Mouse (Mus musculus) ES-E14 (cell line): ENCODE results near the gene Hadhb. TPM values are rescaled to one million over a fixed set of nuclear protein-coding genes. Genes with fewer than 3 reads are reported as not detected.

Source experiments
- DNase-seq: peaks from one replicate; pipeline ENCODE4 v3.0.0-alpha.2; 2013; ENCODE audit warnings: low read depth, low spot score
- H3K27ac ChIP-seq: 2 replicates; pipeline ENCODE4 v1.5.1; 2012; ENCODE audit warnings: low read depth, mild to moderate bottlenecking, low read length, moderate library complexity, mixed read lengths; ENCODE audit not compliant: poor library complexity, insufficient read depth, severe bottlenecking
- H3K36me3 ChIP-seq: 2 replicates; pipeline ENCODE4 v1.6.1; 2012; ENCODE audit warnings: mild to moderate bottlenecking, low read length, moderate library complexity, mixed read lengths; ENCODE audit not compliant: control insufficient read depth, poor library complexity, insufficient read depth, severe bottlenecking
- H3K4me1 ChIP-seq, 2 experiments: fragments of 150-350 bp in 1 of 2; sonication (generic) in 1 of 2; 2 replicates each; pipeline ENCODE4 v1.6.1; 2012; ENCODE audit warnings: low read length in 2 of 2, mild to moderate bottlenecking in 1 of 2, mixed read lengths in 1 of 2; ENCODE audit not compliant: control insufficient read depth in 2 of 2, insufficient read depth in 2 of 2, poor library complexity in 1 of 2
- H3K4me3 ChIP-seq, 2 experiments: fragments of 150-350 bp in 1 of 2; sonication (generic) in 1 of 2; 2 replicates each; pipeline ENCODE4 v1.5.1; 2012; ENCODE audit warnings: low read length in 2 of 2, low read depth in 1 of 2, mild to moderate bottlenecking in 1 of 2, mixed read lengths in 1 of 2; ENCODE audit not compliant: insufficient read depth in 1 of 2, poor library complexity in 1 of 2, severe bottlenecking in 1 of 2
- H3K9ac ChIP-seq: 2 replicates; pipeline ENCODE4 v1.6.1; 2012; ENCODE audit warnings: low read depth, mild to moderate bottlenecking, low read length, mixed read lengths; ENCODE audit not compliant: poor library complexity, insufficient read depth, severe bottlenecking
- H3K9me3 ChIP-seq: fragments of 150-350 bp; sonication (generic); 2 replicates; pipeline ENCODE4 v1.6.1; 2012; ENCODE audit warnings: low read depth, mild to moderate bottlenecking, low read length; ENCODE audit not compliant: control insufficient read depth, insufficient read depth
- CHD2 ChIP-seq: IDR thresholded peaks from 2 replicates; pipeline ENCODE4 v1.6.1; 2014; ENCODE audit warnings: mild to moderate bottlenecking, low read depth, low read length, inconsistent platforms
- HCFC1 ChIP-seq: IDR thresholded peaks from 2 replicates; pipeline ENCODE4 v1.6.1; 2012; ENCODE audit warnings: low read length, inconsistent platforms, borderline replicate concordance; ENCODE audit not compliant: insufficient read depth
- MAFK ChIP-seq: IDR thresholded peaks from 2 replicates; pipeline ENCODE4 v1.6.1; 2014; ENCODE audit warnings: mild to moderate bottlenecking, low read depth, low read length, inconsistent platforms; ENCODE audit not compliant: insufficient read depth
- ZC3H11A ChIP-seq: IDR thresholded peaks from 2 replicates; pipeline ENCODE4 v1.6.1; 2012; ENCODE audit warnings: low read depth, mild to moderate bottlenecking, inconsistent platforms, low read length, borderline replicate concordance
- ZNF384 ChIP-seq: IDR thresholded peaks from 2 replicates; pipeline ENCODE4 v1.6.1; 2012; ENCODE audit warnings: low read depth, low read length, inconsistent platforms
- in situ Hi-C, 2 experiments: fragments of 600-800 bp; cut with MboI; formaldehyde crosslinking; loops; one replicate each; pipeline ENCODE4 v1.15.1; 2025; ENCODE audit warnings: low sequenced_read_pairs in 2 of 2, inconsistent platforms in 1 of 2; ENCODE audit not compliant: unreplicated experiment in 2 of 2
- total RNA-seq: library from RNA; depleted of rRNA; stranded (reverse); fragments of 300-350 nt; gene quantifications from 2 replicates; pipeline ENCODE4 v1.2.3, GENCODE M21; 2012; rRNA removed

Hadhb gene
- total RNA-seq, result 103 and 110 TPM in 2 replicates

DNA sequence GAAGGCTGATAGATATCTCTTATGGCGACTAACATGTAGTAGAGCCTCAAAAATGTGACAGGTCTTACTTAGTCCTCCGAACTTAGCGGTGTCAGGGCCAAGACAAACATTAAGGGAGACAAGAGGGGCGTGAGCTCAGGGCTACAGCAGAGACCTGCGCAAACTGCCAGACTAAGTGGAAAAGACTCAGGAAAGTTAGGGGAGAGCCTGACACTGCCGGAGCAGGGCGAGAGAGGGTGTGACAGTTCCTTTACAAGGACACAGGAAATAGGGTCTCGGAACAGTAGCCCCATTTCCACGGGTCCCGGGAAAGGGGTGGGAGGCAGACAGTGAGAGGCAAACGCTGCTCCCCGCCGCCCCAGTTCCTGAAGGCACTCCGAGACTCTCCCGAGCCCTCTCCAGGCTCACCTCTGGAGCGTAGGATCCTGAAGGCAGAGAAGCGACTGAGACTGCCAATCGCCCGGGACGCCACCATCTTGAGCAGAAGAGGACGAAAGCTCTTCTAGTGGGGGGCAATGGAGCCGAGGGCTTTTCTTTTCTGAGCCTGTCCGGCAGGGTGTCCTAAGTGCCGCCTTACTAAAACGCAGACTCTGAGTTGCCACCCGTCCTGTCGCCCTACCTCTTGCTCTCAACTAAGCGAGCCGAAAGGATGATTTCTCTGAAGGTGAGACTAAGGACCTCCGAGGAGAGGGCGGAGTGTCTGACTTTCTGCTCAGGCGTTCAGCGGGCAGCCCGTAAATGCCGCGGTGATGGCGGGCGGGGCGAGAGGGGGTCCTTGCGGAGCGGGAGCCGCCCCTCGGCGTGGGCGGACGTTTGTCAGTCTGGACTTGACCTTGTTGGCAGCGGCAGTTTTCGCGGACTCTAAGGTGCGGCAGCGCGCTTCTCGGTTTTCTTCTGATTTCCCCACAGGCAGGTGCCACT is at the start of gene Hadhb, which contains the start of gene Hadha:
TSS of gene Hadhb (plus strand) at position 775 of the 921 bp plus-strand sequence.
TSS of gene Hadha (minus strand) at position 689 of the 921 bp plus-strand sequence.
- in situ Hi-C loops, result no loop called here
- peak within 1 kb of the TSS; percentile 86 for H3K9ac ChIP-seq
- H3K9me3 ChIP-seq, result no peaks in the 10 kb centered on the region
- no peaks in the 10 kb centered on the region for H3K36me3 ChIP-seq
- TF ChIP-seq CHD2, result no peak
- peak; percentile 67; the same call in 1 of the 2 replicates for TF ChIP-seq HCFC1
- peak within 1 kb of the TSS; percentile 70 to 94 for H3K4me3 ChIP-seq
- DNase-seq, result peak; percentile 81
- H3K27ac ChIP-seq, result peak within 1 kb of the TSS; percentile 80; the same call in 1 of the 2 replicates
- peaks cover 0 to 2% of the 10 kb centered on the region in 2 experiments; a peak in 2 of 4 replicates for H3K4me1 ChIP-seq

DNA sequence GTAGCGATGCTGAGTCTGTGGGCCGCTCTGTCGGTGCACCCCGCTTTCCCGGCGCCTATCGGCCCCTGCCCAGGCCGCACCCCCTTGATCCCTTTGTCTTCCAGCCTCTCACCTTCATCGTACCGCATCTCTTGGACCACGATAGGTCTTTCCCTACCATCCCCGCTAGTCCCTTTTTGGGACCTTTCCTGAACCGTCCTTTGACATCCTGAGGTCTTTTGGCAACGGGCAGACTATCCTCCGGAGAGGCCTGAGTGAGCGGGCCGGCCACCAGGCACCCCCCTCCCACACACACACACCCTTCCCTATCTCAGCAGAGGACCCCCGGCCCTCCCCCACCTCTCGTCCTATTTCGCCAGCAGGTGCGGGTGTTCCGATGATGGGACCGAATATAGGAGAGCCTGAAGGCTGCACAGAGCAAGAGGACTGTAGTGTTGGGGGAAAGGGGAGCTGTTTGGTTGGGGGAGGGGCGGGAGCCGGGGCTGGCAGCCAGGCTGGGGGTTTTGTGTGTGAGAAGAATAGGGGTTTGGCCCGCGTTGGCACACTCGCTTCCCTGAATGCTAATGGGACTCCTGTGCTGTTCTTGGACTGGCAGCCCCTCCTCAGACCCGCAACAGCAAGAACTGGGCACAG is 49.3 kb upstream of the Hadhb start, which contains the start of gene 3110082J24Rik:
TSS of gene 3110082J24Rik (minus strand) at position 419 of the 633 bp plus-strand sequence.
- Histone ChIP-seq H3K4me3 (peak within 1 kb of the TSS; percentile 63 to 78), H3K9me3 (no peaks in the 10 kb centered on the region), H3K9ac (peak within 1 kb of the TSS; percentile 78), H3K27ac (no peak within 1 kb of the TSS), H3K4me1 (peaks cover 0 to 17% of the 10 kb centered on the region in 2 experiments; a peak in 3 of 4 replicates), H3K36me3 (no peaks in the 10 kb centered on the region)
- in situ Hi-C loops, result no loop called here
- TF ChIP-seq MAFK (no peak), ZC3H11A (no peak), CHD2 (no peak), ZNF384 (no peak), HCFC1 (no peak)
- DNase-seq, result no peak

DNA sequence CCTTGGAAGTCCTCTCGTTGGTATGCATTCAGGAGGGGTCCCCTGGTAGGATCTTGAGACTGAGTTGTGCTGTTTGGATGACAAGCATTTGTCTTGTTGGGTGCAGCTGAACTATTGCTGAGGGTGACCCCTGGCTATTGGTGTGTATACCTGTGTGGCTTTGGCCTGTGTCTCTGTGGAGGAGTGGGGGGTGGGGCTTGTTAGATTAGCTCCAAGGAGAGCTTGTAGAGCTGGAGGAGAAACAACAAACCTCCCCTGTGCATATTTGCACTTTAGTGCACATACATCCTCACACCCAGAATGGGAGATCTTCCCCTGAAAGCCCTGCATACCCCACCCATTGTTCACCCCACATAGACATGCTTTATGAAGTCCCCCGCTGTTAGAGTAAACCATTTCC is 48.3 kb upstream of the Hadhb start:
- Histone ChIP-seq H3K4me3 (no peak overlapping the region), H3K4me1 (peaks cover 0 to 23% of the 10 kb centered on the region in 2 experiments; a peak in 3 of 4 replicates), H3K9me3 (no peaks in the 10 kb centered on the region), H3K27ac (no peak overlapping the region), H3K9ac (no peak overlapping the region), H3K36me3 (no peaks in the 10 kb centered on the region)
- in situ Hi-C loops, result no loop called here
- TF ChIP-seq ZNF384 (no peak), HCFC1 (no peak), ZC3H11A (no peak)
- DNase-seq, result no peak

DNA sequence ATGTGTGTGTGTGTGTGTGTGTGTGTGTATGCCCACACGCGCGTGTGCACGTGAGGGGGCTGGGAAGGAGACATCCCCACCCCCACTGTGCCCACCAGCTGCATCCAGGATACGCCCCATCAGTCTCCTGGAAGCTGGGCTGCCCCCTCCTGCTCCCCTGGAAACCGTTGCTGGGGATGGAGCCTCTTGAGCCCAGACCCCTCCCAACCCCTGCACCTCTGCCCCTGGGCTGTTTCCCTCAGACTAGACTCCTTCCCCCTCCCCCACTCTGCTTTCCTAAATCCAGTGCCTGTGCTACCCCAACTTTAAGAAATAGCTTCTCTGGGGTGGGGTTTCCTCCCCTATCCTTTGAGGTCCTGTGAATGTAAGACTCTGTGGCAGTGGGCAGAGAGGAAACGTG is 47.9 kb upstream of the Hadhb start:
- H3K4me3 ChIP-seq, result no peak overlapping the region
- no peak for TF ChIP-seq ZC3H11A
- no peak for TF ChIP-seq ZNF384
- no peak for TF ChIP-seq HCFC1
- TF ChIP-seq MAFK, result no peak
- no peak for TF ChIP-seq CHD2
- no peaks in the 10 kb centered on the region for H3K9me3 ChIP-seq
- H3K27ac ChIP-seq, result no peak overlapping the region
- no peaks in the 10 kb centered on the region for H3K36me3 ChIP-seq
- DNase-seq, result no peak
- peaks cover 0 to 23% of the 10 kb centered on the region in 2 experiments; a peak in 3 of 4 replicates for H3K4me1 ChIP-seq
- H3K9ac ChIP-seq, result no peak overlapping the region
- in situ Hi-C loops, result no loop called here
